Mouse (Mus musculus) left cerebral cortex, postnatal 25 days (tissue): Measurements from ENCODE around the gene Gm29133. TPM values are rescaled to one million over a fixed set of nuclear protein-coding genes. Genes with fewer than 3 reads are reported as not detected.

Source experiments
- total RNA-seq, 2 experiments: library from RNA; stranded (reverse); gene quantifications; 2 replicates each; pipeline ENCODE4 v1.2.3; 2021

Gene Gm29133
- total RNA-seq, 2 experiments from 2014 or later = not detected

Other genes starting within 250 kb of the Gm29133 start
- gene Pdcd10, start 191.3 kb upstream of the Gm29133 start, total RNA-seq = 10 to 100 TPM; 62.5 to 66.9 TPM
- gene Serpini1, start 190.7 kb upstream of the Gm29133 start, total RNA-seq = 100 to 1,000 TPM; 214 to 251 TPM
- 10 to 100 TPM; 20.0 to 21.0 TPM for gene Golim4, start 208.8 kb downstream of the Gm29133 start, total RNA-seq